Mouse (Mus musculus) ES-Bruce4 (cell line): Measurements from ENCODE around the gene Eva1b. TPM values are rescaled to one million over a fixed set of nuclear protein-coding genes. Genes with fewer than 3 reads are reported as not detected.

Experiments
- H3K27ac ChIP-seq: 2 replicates; pipeline ENCODE4 v1.5.1; 2012; ENCODE audit warnings: low read length, inconsistent platforms; ENCODE audit not compliant: insufficient read depth
- H3K27me3 ChIP-seq: 2 replicates; pipeline ENCODE4 v1.6.1; 2012; ENCODE audit warnings: mild to moderate bottlenecking, low read length, inconsistent platforms; ENCODE audit not compliant: control insufficient read depth, poor library complexity, insufficient read depth, severe bottlenecking
- H3K36me3 ChIP-seq: 2 replicates; pipeline ENCODE4 v1.6.1; 2012; ENCODE audit warnings: inconsistent platforms, mild to moderate bottlenecking, low read length, moderate library complexity; ENCODE audit not compliant: control insufficient read depth, poor library complexity, insufficient read depth, severe bottlenecking
- H3K4me1 ChIP-seq: one replicate; pipeline ENCODE4 v1.8.1; 2011; ENCODE audit warnings: low read length; ENCODE audit not compliant: control insufficient read depth, insufficient read depth
- H3K4me3 ChIP-seq: 2 replicates; pipeline ENCODE4 v1.5.1; 2011; ENCODE audit warnings: low read depth, mild to moderate bottlenecking, low read length
- H3K9ac ChIP-seq: 2 replicates; pipeline ENCODE4 v1.6.1; 2012; ENCODE audit warnings: low read depth, mild to moderate bottlenecking, inconsistent platforms; ENCODE audit not compliant: poor library complexity, severe bottlenecking
- H3K9me3 ChIP-seq: replicated peaks from 2 replicates; pipeline ENCODE4 v1.6.1; 2012; ENCODE audit warnings: mild to moderate bottlenecking, low read length, inconsistent platforms; ENCODE audit not compliant: control insufficient read depth, poor library complexity, insufficient read depth, severe bottlenecking
- CTCF ChIP-seq: IDR thresholded peaks from one replicate; pipeline ENCODE4 v1.8.1; 2011; ENCODE audit warnings: low read depth, low read length
- EP300 ChIP-seq: IDR thresholded peaks from 2 replicates; pipeline ENCODE4 v1.6.1; 2011; ENCODE audit warnings: low read depth, low read length; ENCODE audit not compliant: insufficient read depth
- POLR2A ChIP-seq: IDR thresholded peaks from one replicate; pipeline ENCODE4 v1.8.1; 2011; ENCODE audit warnings: low read length; ENCODE audit not compliant: insufficient read depth
- polyA plus RNA-seq: library from polyadenylated mRNA; stranded (reverse); fragments of >200 nt; gene quantifications from 2 replicates; pipeline ENCODE4 v1.2.4, GENCODE M21; 2011; ENCODE audit warnings: low read depth; ENCODE audit not compliant: missing spikeins, insufficient read depth, insufficient read length

Gene Eva1b
- polyA plus RNA-seq, 1 experiment = 15.9 TPM

- H3K9me3 ChIP-seq = no peaks in the 10 kb centered on the region
- H3K27me3 ChIP-seq = no peaks in the 10 kb centered on the region
- TF ChIP-seq POLR2A (no peak), CTCF (peak; percentile 93), EP300 (no peak)
- H3K4me1 ChIP-seq = no peaks in the 10 kb centered on the region
- no peak overlapping the region for H3K4me3 ChIP-seq
- H3K27ac ChIP-seq = no peak overlapping the region
- H3K36me3 ChIP-seq = no peaks in the 10 kb centered on the region
- H3K9ac ChIP-seq = no peak overlapping the region
Measured at GRCm38 (mm10) chr4:126156617-126157016, 9.1 kb downstream of the Eva1b start.

GRCm38 (mm10) chr4:126157562-126157961 is 10.0 kb downstream of the Eva1b start:
- H3K9ac ChIP-seq = no peak overlapping the region
- H3K27ac ChIP-seq = no peak overlapping the region

GRCm38 (mm10) chr4:126159455-126159854 is 11.9 kb downstream of the Eva1b start:
- Histone ChIP-seq H3K27ac (no peak overlapping the region), H3K4me1 (peaks cover 2% of the 10 kb centered on the region), H3K4me3 (no peak overlapping the region), H3K9ac (no peak overlapping the region), H3K27me3 (no peaks in the 10 kb centered on the region), H3K36me3 (no peaks in the 10 kb centered on the region), H3K9me3 (no peaks in the 10 kb centered on the region)
- TF ChIP-seq EP300 = no peak
- no peak for TF ChIP-seq POLR2A
- TF ChIP-seq CTCF = no peak

More at GRCm38 (mm10) chr4:126157562-126157961, 10.0 kb downstream of the Eva1b start:
- Histone ChIP-seq H3K4me3 (no peak overlapping the region), H3K4me1 (no peaks in the 10 kb centered on the region), H3K36me3 (no peaks in the 10 kb centered on the region), H3K27me3 (no peaks in the 10 kb centered on the region), H3K9me3 (no peaks in the 10 kb centered on the region)
- no peak for TF ChIP-seq POLR2A
- TF ChIP-seq CTCF = peak; percentile 49

GRCm38 (mm10) chr4:126160981-126161380 is 13.4 kb downstream of the Eva1b start:
- Histone ChIP-seq H3K27ac (no peak overlapping the region), H3K4me3 (no peak overlapping the region), H3K27me3 (no peaks in the 10 kb centered on the region), H3K9ac (no peak overlapping the region), H3K36me3 (no peaks in the 10 kb centered on the region; the same call in 1 of the 2 replicates), H3K4me1 (peaks cover 2% of the 10 kb centered on the region), H3K9me3 (no peaks in the 10 kb centered on the region)
- no peak for TF ChIP-seq EP300
- no peak for TF ChIP-seq POLR2A
- no peak for TF ChIP-seq CTCF

GRCm38 (mm10) chr4:126161456-126161855 is 13.9 kb downstream of the Eva1b start:
- Histone ChIP-seq H3K27me3 (no peaks in the 10 kb centered on the region), H3K4me1 (peaks cover 2% of the 10 kb centered on the region), H3K9me3 (no peaks in the 10 kb centered on the region), H3K27ac (no peak overlapping the region), H3K9ac (no peak overlapping the region), H3K4me3 (no peak overlapping the region), H3K36me3 (peaks cover under 1% of the 10 kb centered on the region)
- no peak for TF ChIP-seq CTCF
- TF ChIP-seq POLR2A = no peak
- TF ChIP-seq EP300 = no peak

GRCm38 (mm10) chr4:126161986-126162385 is 14.4 kb downstream of the Eva1b start:
- Histone ChIP-seq H3K4me1 (peaks cover 2% of the 10 kb centered on the region), H3K27ac (no peak overlapping the region), H3K4me3 (peak overlapping the region; percentile 64), H3K27me3 (no peaks in the 10 kb centered on the region), H3K36me3 (peaks cover 6% of the 10 kb centered on the region), H3K9me3 (no peaks in the 10 kb centered on the region), H3K9ac (peak overlapping the region; percentile 57)
- TF ChIP-seq EP300 (no peak), CTCF (no peak), POLR2A (no peak)
